ENCODE assay signal across 15 mouse cellular contexts in genomic region chr17:52649186-52649585, GRCm38 (mm10). TPM values are rescaled to one million over a fixed set of nuclear protein-coding genes. Genes with fewer than 3 reads are reported as not detected.
DNase-seq lines count a peak whose midpoint lies in the region; ATAC-seq and TF ChIP-seq lines count a peak whose summit lies in the region.
"Had no signal": no experiment of that assay in that cellular context is flagged by ENCODE, and none has a peak within 500 bp of the region (broad histone marks: within the 10 kb centered on the region; RNA-seq: fewer than 3 reads in every experiment).

No protein-coding gene starts in this region.

- intact Hi-C loops in left cerebral cortex, postnatal 4 days (cut with DNase I) = no loop called here
- intact Hi-C loops in left cerebral cortex, postnatal 25 days (cut with DNase I) = no loop called here

- DNase-seq in embryo, embryonic 10 days (ENCODE audit: low spot score) = peak; percentile 7
- DNase-seq in embryo, embryonic 9.5 days (ENCODE audit: extremely low spot score) = no peak
- peak; percentile 13 for DNase-seq in left cerebral cortex, postnatal 4 days
- DNase-seq in left cerebral cortex, postnatal 25 days (ENCODE audit: low spot score in 2 of 2) = no peak
- DNase-seq in Patski (ENCODE audit: low read depth, low spot score) = no peak
- DNase-seq in testis, postnatal 14 days (ENCODE audit: low spot score) = peak; percentile 4
- DNase-seq in heart, adult 11 months = no peak
- no peak for DNase-seq in adrenal gland, postnatal 25 days
- DNase-seq: adrenal gland, postnatal 36 days had no signal

- POLR2A ChIA-PET in Patski (lab: Charles Lee) = no interaction called here

- in situ Hi-C loops in Patski (cut with MboI; ENCODE audit: low pct_unique_long_range_greater_than_20kb) = no loop called here

- ATAC-seq in Patski = no peak

- TF ChIP-seq CTCF in Patski (IDR thresholded peaks at IDR 0.05) = peak; percentile 50

- no peaks in the 10 kb centered on the region for H3K27me3 ChIP-seq in Patski
- H3K27me3 ChIP-seq: forebrain, embryonic 12.5 days; limb, embryonic 12.5 days; neural tube, embryonic 13.5 days had no signal

- CTCF ChIA-PET in Patski (lab: Charles Lee) = interaction anchor here (1.3 to 2.2 kb wide), 3 partner anchors 11 to 32 kb away, joined by 3 to 7 read pairs (median 6); no protein-coding TSS in a partner anchor

RNA-seq across cellular contexts. Expression of gene Kcnh8, which starts 46.7 kb away (rescaled TPM):
- 1 to 10 TPM; 3.6 to 3.7 TPM for total RNA-seq in left cerebral cortex, postnatal 4 days (2021)
- under 1 TPM; 0.46 to 0.85 TPM for total RNA-seq in left cerebral cortex, postnatal 25 days (2021)
- not detected for polyA plus RNA-seq in Patski (2021)
- 0.12 and 0.62 TPM in 2 replicates for total RNA-seq in adrenal gland, postnatal 25 days (2021)
- total RNA-seq: megakaryocyte, adult 5-6 weeks had no signal
- polyA plus RNA-seq: heart, embryonic 16.5 days; limb, embryonic 12.5 days; spleen, adult 2 months had no signal

Comparison
In these comparisons a context has a peak if more than half of its experiments do, and no peak if none do; other contexts are left out.
1. DNase-seq: peak in embryo, embryonic 10 days (single experiment), left cerebral cortex, postnatal 4 days (single experiment) and testis, postnatal 14 days (single experiment); none in embryo, embryonic 9.5 days (single experiment), left cerebral cortex, postnatal 25 days (0 of 2), Patski (single experiment), heart, adult 11 months (single experiment) and adrenal gland, postnatal 25 days (single experiment).